Mouse (Mus musculus) CD4-positive naive resting alpha-beta T cell, adult 57 days (primary cell): ENCODE results near the gene Clba1. TPM values are rescaled to one million over a fixed set of nuclear protein-coding genes. Genes with fewer than 3 reads are reported as not detected.

ENCODE experiments used
- total RNA-seq: library from RNA; stranded (reverse); gene quantifications from one replicate; pipeline ENCODE4 v1.2.4, GENCODE M21; 2023

Gene Clba1
- 0.30 TPM for total RNA-seq

DNA sequence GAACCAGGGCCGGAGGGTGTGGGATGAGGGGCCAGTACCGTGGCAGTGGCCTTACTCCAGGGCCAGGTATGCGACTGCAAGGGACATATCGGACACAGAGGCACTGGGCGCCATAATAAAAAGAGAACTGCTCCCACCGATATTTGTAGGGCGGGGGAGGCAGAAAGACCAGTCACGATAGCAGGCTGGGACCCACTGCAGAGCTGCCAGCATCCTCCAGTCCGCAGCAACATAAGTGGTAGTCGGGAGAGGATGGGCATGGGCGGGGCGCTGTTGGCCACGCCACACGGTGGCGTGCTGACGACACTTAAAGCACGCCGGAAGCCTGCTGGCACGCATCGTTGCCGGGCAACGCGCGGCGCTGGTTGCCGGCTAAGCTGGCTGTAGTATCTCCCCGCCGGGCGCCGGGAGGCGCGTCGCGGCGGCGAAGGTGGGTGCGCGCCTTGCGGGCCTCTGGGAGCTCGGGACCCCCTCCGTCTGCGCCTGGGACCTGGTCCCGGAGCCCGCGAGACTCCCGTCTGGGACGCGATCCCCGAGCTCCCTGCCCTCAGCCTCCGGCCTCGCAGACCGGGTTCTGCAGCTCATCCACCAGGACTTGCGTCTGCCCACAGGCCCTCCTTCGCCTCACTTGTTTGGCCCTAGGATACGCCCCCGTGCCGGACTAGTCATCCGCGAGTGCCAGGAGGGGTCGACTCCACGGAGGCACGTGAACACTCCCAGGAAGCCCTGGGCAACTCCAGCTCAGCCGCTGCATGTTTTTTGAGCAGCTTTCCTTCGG, at the start of gene Clba1:
Clba1 (plus strand) TSS at position 351 of the 778 bp plus-strand sequence.

DNA sequence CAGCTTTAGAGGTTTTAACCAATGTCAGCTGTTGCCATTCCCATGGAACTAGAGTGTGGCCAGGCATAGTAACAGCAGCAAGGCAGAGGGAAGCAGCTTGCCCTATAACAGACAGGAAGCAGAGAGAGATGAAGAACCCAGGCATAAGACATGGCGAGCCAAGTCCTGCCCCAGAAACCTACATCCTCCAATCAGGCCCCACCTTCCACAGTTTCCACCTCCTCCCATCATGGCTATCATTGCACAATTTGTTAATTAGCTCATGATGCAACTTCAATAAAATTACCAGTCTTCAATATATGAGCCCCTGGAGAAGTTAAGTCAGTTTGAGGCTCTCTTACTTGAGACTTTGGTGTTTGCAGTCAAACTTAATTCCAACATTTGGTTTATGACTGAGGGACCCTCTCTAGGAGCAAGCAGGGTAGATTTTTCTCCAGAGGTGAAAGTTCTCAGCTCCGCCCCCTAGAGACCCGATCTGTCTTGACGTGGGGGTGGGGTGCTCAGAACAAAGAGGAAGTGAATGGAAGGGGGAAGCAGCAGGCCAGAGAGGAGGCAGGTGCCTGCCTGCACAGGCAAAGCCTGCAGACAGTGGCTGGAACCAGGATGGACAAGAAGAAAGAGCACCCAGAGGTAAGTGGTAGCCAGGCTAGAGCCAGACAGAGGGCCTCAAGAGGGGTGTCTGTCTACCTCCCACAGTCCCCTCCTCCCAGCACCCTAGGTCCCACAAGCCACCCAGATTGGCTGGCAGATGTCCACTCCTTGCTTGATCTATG, 48.4 kb upstream of the Clba1 start, which contains the start of gene Pld4:
Pld4 (plus strand) TSS at position 502 of the 773 bp plus-strand sequence.

DNA sequence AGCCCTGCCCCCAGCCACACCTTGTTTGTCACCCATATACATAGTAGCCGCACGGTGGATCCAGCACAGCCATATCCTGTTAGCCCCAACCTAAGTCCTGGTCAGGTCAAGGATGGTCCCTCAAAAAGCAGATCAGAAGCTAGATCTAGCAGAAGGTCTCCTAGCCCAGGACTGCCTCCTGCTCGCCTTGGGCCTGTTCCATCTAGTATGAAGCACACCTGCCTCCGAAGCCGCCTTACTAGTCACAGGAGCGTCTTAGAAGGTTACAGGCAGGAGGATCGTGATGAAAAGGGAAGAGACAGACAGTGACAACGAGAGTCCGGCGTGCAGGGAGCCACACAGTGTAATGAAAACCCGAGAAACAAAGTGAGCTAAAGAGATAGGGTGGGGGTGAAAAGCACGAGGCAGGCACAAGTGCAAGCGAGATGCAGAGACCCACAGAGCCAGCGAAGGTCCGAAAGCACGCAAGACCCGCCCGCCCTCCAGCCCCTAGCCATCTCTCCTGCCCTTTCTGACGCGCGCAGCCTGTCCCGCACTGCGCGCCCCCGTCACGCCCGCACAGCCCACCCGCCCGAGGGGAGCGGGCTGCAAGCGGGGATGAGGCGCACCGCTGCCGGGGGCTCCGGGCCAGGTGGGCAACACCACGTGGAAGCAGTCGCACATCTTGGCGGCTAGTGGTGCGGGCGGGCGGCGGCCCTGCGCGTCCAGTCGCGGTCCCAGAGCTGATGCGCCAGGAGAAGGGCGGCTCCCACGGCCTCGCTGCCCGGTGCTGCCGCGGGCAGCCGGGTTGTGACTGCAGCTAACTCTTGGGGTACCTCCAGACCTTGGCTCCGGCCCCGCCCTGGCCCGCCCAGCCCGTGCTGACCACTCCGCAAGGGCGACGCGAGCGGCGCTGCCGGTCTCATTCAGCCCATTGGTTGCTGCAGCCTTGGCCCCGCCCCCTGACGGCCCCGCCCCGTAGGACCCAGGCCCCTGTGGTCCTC, 6.6 kb upstream of the Clba1 start, which contains the start of gene Ahnak2:
Ahnak2 (minus strand) TSS at position 794 of the 983 bp plus-strand sequence.

DNA sequence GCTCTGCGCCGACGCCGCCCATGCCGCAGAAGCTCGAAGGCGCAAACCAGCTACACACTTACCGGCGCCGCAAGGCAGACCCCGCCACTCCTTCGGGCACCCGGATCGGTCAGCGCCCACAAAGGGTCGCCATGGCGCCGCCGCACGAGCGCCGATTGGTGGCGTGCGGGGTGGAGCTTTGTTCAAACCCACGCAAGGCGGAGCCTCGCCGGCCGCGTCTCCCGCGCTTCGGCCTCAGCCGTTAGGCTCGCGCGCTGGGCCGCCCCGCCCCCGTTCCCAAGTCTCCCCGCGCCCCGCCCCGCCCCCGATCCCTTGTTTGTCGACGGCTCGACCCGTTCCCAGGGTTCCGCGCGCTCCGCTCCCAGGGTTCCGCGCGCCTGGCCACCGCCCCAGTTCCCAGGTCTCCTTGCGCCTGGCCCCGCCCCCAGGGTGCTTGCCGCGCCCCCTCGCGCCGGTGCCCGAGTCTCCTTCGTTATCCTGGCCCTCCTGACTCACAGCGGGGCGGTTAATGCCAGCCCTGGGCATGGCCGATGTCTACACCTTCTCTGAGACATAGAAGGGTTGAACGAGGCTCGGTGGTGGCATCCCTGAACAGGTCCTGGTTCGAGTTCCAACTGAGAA, 20.6 kb downstream of the Clba1 start, which contains the start of gene Cdca4:
Cdca4 (minus strand) TSS at position 180 of the 621 bp plus-strand sequence.

Other genes starting within 250 kb of the Clba1 start
- 66.8 TPM for gene Inf2, start 220.2 kb upstream of the Clba1 start, total RNA-seq
- gene Adssl1, start 188.9 kb upstream of the Clba1 start, total RNA-seq, result 2.2 TPM
- gene Siva1, start 164.3 kb upstream of the Clba1 start, total RNA-seq, result 20.5 TPM
- 95.2 TPM for gene Akt1, start 134.1 kb upstream of the Clba1 start, total RNA-seq
- gene Zbtb42, start 130.1 kb upstream of the Clba1 start, total RNA-seq, result 7.1 TPM
- gene Cep170b, start 88.5 kb upstream of the Clba1 start, total RNA-seq, result 14.7 TPM
- 16.8 TPM for gene Pld4, start 48.3 kb upstream of the Clba1 start, total RNA-seq
- 1.8 TPM for gene Ahnak2, start 6.3 kb upstream of the Clba1 start, total RNA-seq
- 36.2 TPM for gene Cdca4, start 20.5 kb downstream of the Clba1 start, total RNA-seq
- gene Gpr132, start 59.3 kb downstream of the Clba1 start, total RNA-seq, result 397 TPM
- 5.4 TPM for gene Jag2, start 120.8 kb downstream of the Clba1 start, total RNA-seq
- gene Nudt14, start 133.2 kb downstream of the Clba1 start, total RNA-seq, result 30.9 TPM
- gene Btbd6, start 167.5 kb downstream of the Clba1 start, total RNA-seq, result 39.7 TPM
- 222 TPM for gene Brf1, start 191.8 kb downstream of the Clba1 start, total RNA-seq
- gene Pacs2, start 205.6 kb downstream of the Clba1 start, total RNA-seq, result 77.9 TPM